In genomic region chr6:86438272-86439118, GRCm38 (mm10) we compare ENCODE assay signal across 8 mouse cellular contexts. TPM values are rescaled to one million over a fixed set of nuclear protein-coding genes. Genes with fewer than 3 reads are reported as not detected.
DNase-seq lines count a peak whose midpoint lies in the region; ATAC-seq and TF ChIP-seq lines count a peak whose summit lies in the region.

C87436 (plus strand) TSS chr6:86438374.

- H3K4me2 ChIP-seq in forebrain, postnatal 0 days (ENCODE audit: low read depth) = peak within 1 kb of the TSS; percentile 62
- H3K4me2 ChIP-seq in lung, embryonic 15.5 days = peak within 1 kb of the TSS; percentile 76

- H3K27me3 ChIP-seq in MEL (ENCODE audit: control insufficient read depth in 1 of 2, insufficient read depth in 2 of 2, low read length in 2 of 2) = no peaks in the 10 kb centered on the region
- H3K27me3 ChIP-seq in cerebellum, adult 2 months (ENCODE audit: control insufficient read depth, insufficient read depth, low read length) = no peaks in the 10 kb centered on the region
- no peaks in the 10 kb centered on the region for H3K27me3 ChIP-seq in forebrain, postnatal 0 days (ENCODE audit: insufficient read depth, low read length)
- H3K27me3 ChIP-seq in lung, embryonic 15.5 days = no peaks in the 10 kb centered on the region

- DNase-seq in MEL (ENCODE audit: low read depth, low spot score) = peak; percentile 98
- peak; percentile 96 to 98 for DNase-seq in cerebellum, adult 2 months
- peak; percentile 98 for DNase-seq in forebrain, postnatal 0 days
- DNase-seq in heart, postnatal 4 days = peak; percentile 94
- peak; percentile 95 to 97 for DNase-seq in layer of hippocampus, adult 8-10 months (ENCODE audit: low spot score in 2 of 2)
- DNase-seq in ovary, adult 18-20 months (ENCODE audit: low spot score) = peak; percentile 87
- peak; percentile 95 for DNase-seq in thymus, postnatal 0 days (ENCODE audit: low spot score)

- H3K36me3 ChIP-seq in MEL (ENCODE audit: control insufficient read depth in 1 of 2, insufficient read depth in 2 of 2, low read length in 2 of 2) = peaks cover 0 to 15% of the 10 kb centered on the region in 2 experiments; a peak in 2 of 4 replicates
- H3K36me3 ChIP-seq in forebrain, postnatal 0 days (ENCODE audit: insufficient read depth) = peaks cover 31% of the 10 kb centered on the region
- peaks cover 31% of the 10 kb centered on the region for H3K36me3 ChIP-seq in lung, embryonic 15.5 days

- H3K9me3 ChIP-seq in MEL (replicated peaks; ENCODE audit: insufficient read depth, low read length) = no peaks in the 10 kb centered on the region
- H3K9me3 ChIP-seq in forebrain, postnatal 0 days (ENCODE audit: low read length) = no peaks in the 10 kb centered on the region
- H3K9me3 ChIP-seq in lung, embryonic 15.5 days = no peaks in the 10 kb centered on the region

- H3K4me3 ChIP-seq in MEL (ENCODE audit: control insufficient read depth in 1 of 2, insufficient read depth in 1 of 2, low read depth in 2 of 2, low read length in 2 of 2) = peak within 1 kb of the TSS; percentile 80 to 99
- H3K4me3 ChIP-seq in cerebellum, adult 2 months (replicated peaks; ENCODE audit: insufficient read depth, low read depth, low read length) = peak within 1 kb of the TSS; percentile 74
- peak within 1 kb of the TSS; percentile 52 for H3K4me3 ChIP-seq in forebrain, postnatal 0 days (ENCODE audit: low read depth, low read length)
- peak within 1 kb of the TSS; percentile 84 for H3K4me3 ChIP-seq in lung, embryonic 15.5 days

- H3K27ac ChIP-seq in MEL (ENCODE audit: control insufficient read depth, low read depth, low read length) = peak within 1 kb of the TSS; percentile 100
- H3K27ac ChIP-seq in cerebellum, adult 2 months (ENCODE audit: insufficient read depth, low read length) = peak within 1 kb of the TSS; percentile 81
- peak within 1 kb of the TSS; percentile 82 for H3K27ac ChIP-seq in forebrain, postnatal 0 days (ENCODE audit: low read depth, low read length)
- peak within 1 kb of the TSS; percentile 94 for H3K27ac ChIP-seq in lung, embryonic 15.5 days

- no peak for TF ChIP-seq EP300 in MEL (IDR thresholded peaks at IDR 0.05; ENCODE audit: low read depth in 1 of 2, low read length in 2 of 2)

- H3K79me2 ChIP-seq in MEL (ENCODE audit: control insufficient read depth, insufficient read depth, low read length, poor library complexity) = peaks cover 15% of the 10 kb centered on the region

- peak within 1 kb of the TSS; percentile 99 for H3K9ac ChIP-seq in MEL (ENCODE audit: control insufficient read depth, low read depth, low read length, poor library complexity, severe bottlenecking)
- peak within 1 kb of the TSS; percentile 72 for H3K9ac ChIP-seq in forebrain, postnatal 0 days
- peak within 1 kb of the TSS; percentile 81 for H3K9ac ChIP-seq in lung, embryonic 15.5 days

- peaks cover 0 to 10% of the 10 kb centered on the region in 2 experiments; a peak in 2 of 4 replicates for H3K4me1 ChIP-seq in MEL (ENCODE audit: control insufficient read depth in 1 of 2, insufficient read depth in 2 of 2, low read length in 2 of 2)
- no peaks in the 10 kb centered on the region for H3K4me1 ChIP-seq in cerebellum, adult 2 months (ENCODE audit: control insufficient read depth, insufficient read depth, low read length)
- peaks cover 7% of the 10 kb centered on the region for H3K4me1 ChIP-seq in forebrain, postnatal 0 days (ENCODE audit: insufficient read depth)
- H3K4me1 ChIP-seq in lung, embryonic 15.5 days = peaks cover 8% of the 10 kb centered on the region

- peak; percentile 0 to 54 (median 36); a peak in 3 of 6 replicates for TF ChIP-seq CTCF in MEL (IDR thresholded peaks at IDR 0.05 in 2 of 3, conservative IDR thresholded peaks at IDR 0.05 in 1 of 3; ENCODE audit: control insufficient read depth in 1 of 3, insufficient read depth in 1 of 3, low read depth in 2 of 3, low read length in 3 of 3, poor library complexity in 1 of 3, severe bottlenecking in 1 of 3)
- TF ChIP-seq CTCF in cerebellum, adult 2 months (IDR thresholded peaks at IDR 0.05; ENCODE audit: borderline replicate concordance, insufficient read depth, low read depth, low read length) = peak; percentile 41; the same call in 1 of the 2 replicates
- peak; percentile 78 for TF ChIP-seq CTCF in forebrain, postnatal 0 days (IDR thresholded peaks at IDR 0.05; ENCODE audit: low read depth)

- under 1% methylated on average over 59 of the region's 59 CpGs for WGBS in cerebellum, adult 2 months
- WGBS in forebrain, postnatal 0 days = 2% methylated on average over 59 of the region's 59 CpGs
- under 1% methylated on average over 59 of the region's 59 CpGs for WGBS in lung, embryonic 15.5 days

- peak; percentile 95 for ATAC-seq in forebrain, postnatal 0 days
- ATAC-seq in lung, embryonic 15.5 days (ENCODE audit: borderline replicate concordance, extremely low read depth, low FRiP score, low TSS enrichment) = peak; percentile 93

- TF ChIP-seq RAD21 in MEL (IDR thresholded peaks at IDR 0.05; ENCODE audit: low read depth, low read length) = peak; percentile 23

- peak; percentile 22 to 85 for TF ChIP-seq POLR2A in MEL (IDR thresholded peaks at IDR 0.05; ENCODE audit: control insufficient read depth in 1 of 2, insufficient read depth in 1 of 2, low read depth in 1 of 2, low read length in 2 of 2, poor library complexity in 1 of 2)
- TF ChIP-seq POLR2A in cerebellum, adult 2 months (IDR thresholded peaks at IDR 0.05; ENCODE audit: borderline replicate concordance, insufficient read depth, low read length) = peak; percentile 66; the same call in 1 of the 2 replicates

TF ChIP-seq in MEL, 35 proteins besides CTCF, POLR2A, EP300 and RAD21 (continues in another document):
- peak; percentile 94 for TF ChIP-seq HCFC1 (IDR thresholded peaks at IDR 0.05; ENCODE audit: low read depth, low read length)
- peak; percentile 86 to 98 for TF ChIP-seq USF2 (IDR thresholded peaks at IDR 0.05; ENCODE audit: borderline replicate concordance in 1 of 2, insufficient read depth in 1 of 2, low read depth in 1 of 2, low read length in 2 of 2)
- TF ChIP-seq BHLHE40 (IDR thresholded peaks at IDR 0.05; ENCODE audit: borderline replicate concordance, low read depth, low read length) = peak; percentile 63; the same call in 1 of the 2 replicates
- TF ChIP-seq MAZ (IDR thresholded peaks at IDR 0.05; ENCODE audit: low read depth, low read length) = no peak
- TF ChIP-seq RCOR1 (IDR thresholded peaks at IDR 0.05; ENCODE audit: low read depth, low read length) = no peak; the same call in 1 of the 2 replicates
- TF ChIP-seq MAFK (IDR thresholded peaks at IDR 0.05; ENCODE audit: borderline replicate concordance, low read depth, low read length) = no peak
- no peak; the same call in 1 of the 2 replicates for TF ChIP-seq CHD2 (IDR thresholded peaks at IDR 0.05; ENCODE audit: low read length)
- TF ChIP-seq NELFE (IDR thresholded peaks at IDR 0.05; ENCODE audit: low read depth, low read length) = peak; percentile 63
- peak; percentile 79 for TF ChIP-seq MYB (IDR thresholded peaks at IDR 0.05; ENCODE audit: low read depth, low read length)
- TF ChIP-seq UBTF (IDR thresholded peaks at IDR 0.05; ENCODE audit: borderline replicate concordance, insufficient read depth, low read depth, low read length) = no peak
- 0 out of 2 replicates have a peak, but pooled peaks have one; percentile 6 for TF ChIP-seq JUND (IDR thresholded peaks at IDR 0.05; ENCODE audit: low read depth, low read length)
- TF ChIP-seq MAX (IDR thresholded peaks at IDR 0.05; ENCODE audit: low read length) = peak; percentile 95
- no peak; the same call in 1 of the 2 replicates for TF ChIP-seq E2F4 (IDR thresholded peaks at IDR 0.05; ENCODE audit: borderline replicate concordance, low read depth, low read length)
- TF ChIP-seq TAL1 (IDR thresholded peaks at IDR 0.05; ENCODE audit: low read length) = no peak
- TF ChIP-seq MXI1 (IDR thresholded peaks at IDR 0.05; ENCODE audit: low read depth, low read length) = peak; percentile 98
- TF ChIP-seq ZNF384 (IDR thresholded peaks at IDR 0.05; ENCODE audit: low read depth, low read length) = no peak
- no peak for TF ChIP-seq SMC3 (IDR thresholded peaks at IDR 0.05; ENCODE audit: low read depth, low read length)
- TF ChIP-seq GATA1 (IDR thresholded peaks at IDR 0.05; ENCODE audit: low read depth, low read length) = 0 out of 2 replicates have a peak, but pooled peaks have one; percentile 14
- TF ChIP-seq SIN3A (IDR thresholded peaks at IDR 0.05; ENCODE audit: low read length) = peak; percentile 98
- no peak for TF ChIP-seq ZKSCAN1 (IDR thresholded peaks at IDR 0.05; ENCODE audit: low read depth, low read length)
- peak; percentile 73; the same call in 1 of the 2 replicates for TF ChIP-seq TCF12 (IDR thresholded peaks at IDR 0.05; ENCODE audit: low read depth, low read length)
- TF ChIP-seq NRF1 (IDR thresholded peaks at IDR 0.05; ENCODE audit: insufficient read depth, low read depth, low read length, poor library complexity, severe bottlenecking) = peak; percentile 50
- TF ChIP-seq ETS1 (IDR thresholded peaks at IDR 0.05; ENCODE audit: low read depth, low read length) = peak; percentile 37; the same call in 1 of the 2 replicates
- TF ChIP-seq KAT2A (conservative IDR thresholded peaks at IDR 0.05; ENCODE audit: low read depth, low read length) = peak; percentile 91
- peak; percentile 99 for TF ChIP-seq ELF1 (IDR thresholded peaks at IDR 0.05; ENCODE audit: low read depth, low read length)
- TF ChIP-seq ZMIZ1 (IDR thresholded peaks at IDR 0.05; ENCODE audit: low read depth, low read length) = peak; percentile 73
- no peak for TF ChIP-seq POLR2AphosphoS5 (IDR thresholded peaks at IDR 0.05; ENCODE audit: borderline replicate concordance, low read depth, low read length)
- TF ChIP-seq GABPA (IDR thresholded peaks at IDR 0.05; ENCODE audit: low read depth, low read length) = peak; percentile 52; the same call in 1 of the 2 replicates
- TF ChIP-seq POLR2AphosphoS2 (IDR thresholded peaks at IDR 0.05; ENCODE audit: low read length) = peak; percentile 92
- no peak for TF ChIP-seq CHD1 (IDR thresholded peaks at IDR 0.05; ENCODE audit: low read depth, low read length)

RNA-seq across cellular contexts. Expression of gene C87436, which starts in this region (rescaled TPM):
- 10.9 and 11.6 TPM in 2 replicates for total RNA-seq in MEL (2012; rRNA removed)
- polyA plus RNA-seq in MEL (2012; ENCODE audit: insufficient read depth in 1 of 2, insufficient read length in 2 of 2, low read depth in 1 of 2, low replicate concordance in 2 of 2, missing spikeins in 1 of 2) = 10 to 100 TPM in 1 of 2 experiments, not detected in 1; 18.5 TPM
- polyA plus RNA-seq in cerebellum, adult 2 months (2012; rRNA removed) = 24.3 and 25.3 TPM in 2 replicates
- total RNA-seq in forebrain, postnatal 0 days (2014; rRNA removed) = 20.5 and 24.8 TPM in 2 replicates
- polyA plus RNA-seq in forebrain, postnatal 0 days (2015; fragmentation: Nextera tagmentation; extraction: Ambion mirVana) = 19.6 and 21.9 TPM in 2 replicates
- 10 to 100 TPM; 10.4 to 11.2 TPM for total RNA-seq in heart, postnatal 4 days (2021)
- 10 to 100 TPM; 18.4 to 24.0 (median 19.7) TPM for total RNA-seq in layer of hippocampus, adult 8-10 months (2022)
- polyA plus RNA-seq in lung, embryonic 15.5 days (2015; fragmentation: Nextera tagmentation; extraction: Ambion mirVana) = 20.9 and 22.1 TPM in 2 replicates
- 29.8 and 30.8 TPM in 2 replicates for polyA plus RNA-seq in thymus, postnatal 0 days (2015; fragmentation: Nextera tagmentation; extraction: Ambion mirVana)

Comparison
In these comparisons a context has a peak if more than half of its experiments do, and no peak if none do; other contexts are left out.
1. Peak in every context shown above with its lines: DNase-seq, ATAC-seq, H3K4me3 ChIP-seq and H3K27ac ChIP-seq.